Mouse (Mus musculus): Measurements from ENCODE around the gene Safb2. TPM values are rescaled to one million over a fixed set of nuclear protein-coding genes. Genes with fewer than 3 reads are reported as not detected.
A peak's percentile ranks its signal among the peaks of the same experiment; 100 is the strongest.
"Not testable (repeated sequence)": the region's sequence is repeated elsewhere in the genome, so short reads cannot be mapped to it uniquely, and the experiment has no call there.

The Safb2 gene
- total RNA-seq (2021), result 100 to 1,000 TPM; 117 to 153 TPM
- long read RNA-seq, experiment 1, transcript Safb2-201 (21 exons, 3,277 nt), result major isoform, 13 of 40 reads
- long read RNA-seq, experiment 1, partial matches to known transcripts, result 11 of 40 reads
- long read RNA-seq, experiment 1, other reads (novel, unspliced or antisense), result 16 of 40 reads
- long read RNA-seq, experiment 2, transcript Safb2-201 (21 exons, 3,277 nt), result major isoform, 41 of 99 reads
- long read RNA-seq, experiment 2, partial matches to known transcripts, result 36 of 99 reads
- long read RNA-seq, experiment 2, other reads (novel, unspliced or antisense), result 20 of 99 reads

DNA sequence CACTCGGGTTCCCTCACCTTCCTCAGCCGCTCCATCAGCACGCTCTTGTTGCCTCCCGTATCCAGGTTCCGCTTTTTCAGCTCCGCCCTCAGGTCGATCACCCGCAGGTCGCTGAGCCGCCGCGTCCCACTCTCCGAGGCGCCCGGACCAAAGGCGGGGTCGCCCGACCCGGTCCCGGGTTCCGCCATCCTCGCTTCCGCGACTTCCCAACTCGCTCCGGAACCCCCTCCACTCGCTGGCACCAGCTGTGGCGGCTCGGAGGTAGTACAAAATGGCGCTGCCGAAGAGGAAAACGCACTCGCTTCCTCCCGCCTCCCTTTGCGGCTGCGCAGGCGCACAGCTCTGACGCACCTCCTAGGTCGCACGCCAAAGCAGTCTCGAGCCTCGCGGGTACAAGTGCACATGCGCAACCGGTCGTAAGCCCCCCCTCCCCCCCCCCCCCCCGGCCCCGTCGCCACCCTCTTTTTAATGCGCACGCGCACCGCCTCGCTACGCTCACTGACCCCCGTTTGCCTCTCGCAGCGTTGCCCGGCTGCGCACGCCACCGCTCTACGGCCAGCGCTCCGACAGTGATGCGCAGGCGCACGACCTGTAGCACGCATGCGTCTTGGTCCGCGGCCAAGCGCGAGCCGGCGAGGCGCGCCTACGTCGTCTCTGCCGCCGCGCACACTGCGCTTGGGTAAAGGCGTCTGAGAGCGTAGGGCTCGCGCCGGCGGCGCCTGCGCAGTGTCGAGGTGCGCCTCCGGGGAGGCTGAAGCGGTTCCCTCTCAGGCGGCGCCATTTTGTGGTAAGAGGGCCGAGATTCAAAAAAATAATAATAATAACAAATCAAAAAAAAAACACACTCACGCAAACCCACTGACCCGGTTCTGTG, at the start of gene Safb2, which contains the start of gene Safb:
TSS of gene Safb2 (minus strand) at position 329 of the 874 bp plus-strand sequence.
TSS of gene Safb (plus strand) at position 569 of the 874 bp plus-strand sequence.
- peak; percentile 99 for DNase-seq (ENCODE audit: low spot score in 2 of 2)

DNA sequence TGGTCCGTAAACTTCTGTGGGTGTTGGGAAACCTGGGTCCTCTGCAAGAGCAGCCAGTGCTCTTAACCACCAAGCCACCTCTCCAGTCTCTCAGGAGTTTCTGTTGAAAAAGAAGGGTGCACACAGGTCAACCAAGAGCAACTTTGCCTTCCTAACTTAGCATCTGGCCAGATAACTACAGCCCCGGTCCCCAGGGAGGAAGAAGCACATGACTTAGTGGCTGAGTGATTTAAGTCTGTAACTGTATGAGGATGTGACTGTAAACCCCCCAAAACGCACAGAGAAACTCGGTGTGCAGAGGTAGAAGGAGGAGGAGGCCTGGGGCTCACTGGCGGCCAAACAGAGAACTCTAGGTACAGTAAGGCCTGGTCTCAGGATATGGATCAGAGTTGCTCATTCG, 49.6 kb upstream of the Safb2 start:
- no peak for DNase-seq (ENCODE audit: low spot score in 2 of 2)

DNA sequence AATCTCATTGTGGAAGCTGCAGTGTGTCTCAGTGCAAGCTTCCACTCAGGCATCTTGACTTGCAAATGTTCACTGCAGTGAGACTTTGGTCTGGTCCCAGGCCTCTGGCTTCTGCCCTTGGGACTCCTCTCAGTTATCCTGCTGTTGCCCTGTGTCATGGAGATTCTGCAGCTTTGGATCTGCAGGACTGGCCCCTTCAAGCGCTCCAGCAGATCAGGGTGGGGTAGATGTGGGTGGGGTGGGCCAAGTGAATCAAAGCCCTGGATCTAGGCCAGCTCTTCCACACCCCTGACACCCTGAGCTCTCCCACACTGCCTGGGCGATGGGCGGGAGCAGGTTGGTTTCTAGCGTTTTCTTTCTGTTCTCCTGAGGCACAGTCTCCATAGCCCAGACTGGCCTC, 47.4 kb upstream of the Safb2 start:
- no peak for DNase-seq (ENCODE audit: low spot score in 2 of 2)

DNA sequence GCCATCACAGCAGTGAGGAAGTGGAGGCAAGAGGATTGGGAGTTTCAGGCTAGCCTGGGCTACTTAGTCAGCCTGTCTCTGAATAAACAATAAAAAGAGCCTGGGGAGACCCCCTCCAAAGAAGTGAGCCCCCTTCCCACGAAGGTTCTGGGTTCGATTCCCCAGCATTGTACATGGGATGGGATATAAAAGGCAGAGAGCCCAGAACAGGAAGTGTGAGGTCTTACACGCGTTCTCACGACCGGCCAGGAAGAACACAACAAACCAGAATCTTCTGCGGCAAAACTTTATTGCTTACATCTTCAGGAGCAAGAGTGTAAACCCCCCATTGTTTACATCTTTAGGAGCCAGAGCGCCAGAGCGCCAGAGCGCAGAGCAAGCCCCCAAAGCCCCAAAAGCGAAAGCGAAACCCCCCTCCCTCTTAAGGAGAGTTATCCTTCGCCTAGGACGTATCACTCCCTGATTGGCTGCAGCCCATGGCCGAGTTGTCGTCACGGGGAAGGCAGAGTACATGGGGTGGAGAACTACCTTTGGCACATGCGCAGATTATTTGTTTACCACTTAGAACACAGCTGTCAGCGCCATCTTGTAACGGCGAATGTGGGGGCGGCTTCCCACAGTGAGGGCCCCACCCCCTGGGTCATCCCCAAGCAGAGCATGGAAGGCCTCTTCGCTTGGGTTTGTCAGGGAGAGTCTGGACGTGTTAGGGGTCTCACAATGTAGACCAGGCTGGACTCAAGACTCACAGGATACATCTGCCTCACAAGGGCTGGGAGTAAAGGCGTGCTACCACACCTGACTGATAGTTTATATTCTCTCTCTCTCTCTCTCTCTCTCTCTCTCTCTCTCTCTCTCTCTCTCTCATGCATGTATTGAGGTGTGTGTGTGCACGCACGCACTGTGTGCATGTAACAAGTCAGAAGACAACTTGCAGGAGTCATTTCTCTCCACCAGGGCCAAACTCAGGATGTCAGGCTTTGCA, 45.7 kb upstream of the Safb2 start:
- not testable (repeated sequence) for DNase-seq (ENCODE audit: low spot score in 2 of 2)

DNA sequence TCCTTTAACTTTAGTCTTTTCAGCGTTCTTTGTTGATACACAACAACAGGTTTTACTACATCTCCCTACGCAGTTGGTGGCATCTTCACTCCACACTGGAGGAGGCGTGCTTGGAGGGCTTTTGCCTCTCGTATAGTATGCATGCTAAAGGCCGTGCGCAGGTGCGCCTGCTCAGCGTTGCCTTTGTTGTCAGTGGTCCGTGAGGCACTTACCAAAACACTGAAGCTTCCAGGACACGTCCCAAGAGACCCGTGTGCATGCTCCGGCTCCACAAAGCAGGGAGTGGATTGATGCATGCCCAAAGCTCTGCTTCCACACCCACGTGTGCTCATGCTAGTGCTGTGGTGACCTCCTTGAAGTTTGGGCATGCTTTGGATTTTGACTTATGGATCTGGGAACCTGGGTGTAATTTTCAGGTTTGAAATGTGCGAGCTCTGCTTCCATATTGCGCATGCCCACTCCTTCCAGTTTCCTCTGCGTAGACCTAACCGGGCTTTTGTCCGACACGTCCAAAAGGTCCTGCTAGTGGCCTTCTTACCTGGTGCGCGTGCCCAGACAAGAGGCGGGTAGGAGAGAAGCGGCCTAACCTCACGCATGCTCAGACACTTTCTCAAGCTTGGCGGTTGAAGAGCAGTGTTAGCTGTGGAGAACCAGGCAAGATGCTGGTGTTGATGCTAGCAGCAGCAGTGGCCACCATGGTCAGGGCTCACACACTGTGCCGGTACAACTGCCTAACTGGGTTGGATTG, 43.3 kb upstream of the Safb2 start, which contains the start of gene Catsperd:
TSS of gene Catsperd (plus strand) at position 614 of the 748 bp plus-strand sequence.
- no peak for DNase-seq (ENCODE audit: low spot score in 2 of 2)

DNA sequence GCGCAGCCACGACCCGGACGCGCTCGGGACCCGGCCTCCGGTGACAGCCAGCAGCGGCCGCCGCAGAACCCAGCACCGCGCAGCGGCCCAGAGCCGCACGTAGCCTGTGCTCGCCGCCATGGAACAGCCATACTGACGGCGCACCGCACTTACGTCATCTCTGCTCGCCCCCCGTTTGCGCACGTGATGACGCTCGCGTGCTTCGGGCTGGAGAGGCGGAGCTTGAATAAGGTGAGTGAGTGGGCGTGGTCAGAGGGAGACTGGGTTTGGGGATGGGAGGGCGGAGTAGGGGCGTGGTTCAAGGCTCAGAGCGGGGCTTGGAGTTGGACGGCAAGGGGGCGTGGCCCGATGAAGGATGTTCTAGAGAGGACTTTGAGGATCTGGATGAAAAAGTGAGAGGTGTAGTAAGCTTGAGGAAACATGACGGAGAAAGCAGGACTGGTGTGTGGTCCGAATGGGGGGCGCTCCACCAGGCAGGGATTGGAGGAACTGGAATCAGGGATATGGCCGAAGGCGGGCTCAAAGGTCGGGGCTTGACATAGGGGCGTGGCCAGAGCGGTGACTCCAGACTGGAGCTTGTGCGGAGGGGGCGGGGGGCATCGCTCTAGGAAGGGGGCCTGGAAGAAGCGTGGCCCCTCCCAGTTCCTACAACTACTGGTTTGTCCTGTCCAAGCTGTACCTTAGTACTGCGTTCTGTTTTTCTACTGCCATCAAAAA, 42.5 kb upstream of the Safb2 start, which contains the start of gene Lonp1:
TSS of gene Lonp1 (minus strand) at position 134 of the 717 bp plus-strand sequence.
- DNase-seq (ENCODE audit: low spot score in 2 of 2), result peak; percentile 95 to 97

DNA sequence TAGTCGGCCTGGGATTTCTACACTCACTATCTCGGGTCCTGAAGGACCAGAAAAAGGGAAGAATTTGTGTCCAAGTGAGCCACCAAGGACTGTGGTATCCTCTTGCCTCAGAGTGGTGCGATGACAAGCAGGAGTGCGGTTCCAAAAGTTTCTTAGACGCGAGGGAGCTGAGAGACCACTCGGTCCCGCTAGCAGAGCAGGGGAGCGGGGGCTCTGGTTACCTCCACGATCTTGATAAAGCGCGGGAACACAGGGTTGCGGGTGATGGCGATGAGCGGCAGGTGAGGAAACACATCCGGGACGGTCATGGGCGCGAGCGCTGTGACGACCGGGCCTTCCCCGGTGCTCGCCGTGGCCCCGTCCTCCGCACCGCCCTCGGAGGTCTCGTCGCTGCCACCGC, 41.9 kb upstream of the Safb2 start:
- no peak for DNase-seq (ENCODE audit: low spot score in 2 of 2)

DNA sequence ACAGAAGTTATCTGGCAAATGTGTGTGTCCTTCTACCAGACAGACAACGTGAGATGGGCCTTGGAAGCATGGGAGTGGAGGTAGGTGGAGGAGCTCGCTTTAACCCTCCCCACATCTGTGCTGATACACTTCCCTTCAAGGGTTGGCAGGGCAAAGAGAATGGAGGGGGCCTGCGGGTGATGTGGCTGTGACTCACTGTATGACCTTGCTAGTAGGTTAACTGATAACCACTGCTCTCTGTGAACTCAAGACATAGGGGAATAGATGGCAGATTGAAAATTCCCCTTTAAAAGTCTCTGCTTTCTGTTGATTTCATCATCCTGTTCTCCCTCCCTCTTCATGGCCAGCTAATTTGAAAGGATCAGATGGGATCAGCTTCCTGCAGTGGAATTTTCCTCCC, 41.1 kb upstream of the Safb2 start:
- peak in 1 of 2 experiments; percentile 58 for DNase-seq (ENCODE audit: low spot score in 2 of 2)

DNA sequence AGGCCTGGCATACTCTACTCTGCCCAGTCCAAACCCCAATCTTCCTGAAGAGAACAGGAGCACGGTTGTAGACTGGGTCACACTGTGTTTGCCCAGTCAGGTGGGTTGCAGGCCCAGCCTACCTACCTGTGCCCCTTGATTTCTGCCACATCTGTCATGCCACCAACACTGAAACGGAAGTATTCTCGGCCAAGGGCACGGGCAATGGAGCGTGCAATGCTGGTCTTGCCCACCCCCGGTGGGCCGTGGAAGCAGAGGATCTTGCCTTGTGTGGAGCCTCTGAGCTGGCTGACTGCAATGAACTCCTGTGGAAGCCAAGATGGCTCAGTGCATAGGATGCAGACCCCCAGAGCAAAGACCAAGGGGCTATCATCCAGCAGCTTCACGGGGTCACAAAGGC, 33.2 kb upstream of the Safb2 start:
- DNase-seq (ENCODE audit: low spot score in 2 of 2), result no peak

DNA sequence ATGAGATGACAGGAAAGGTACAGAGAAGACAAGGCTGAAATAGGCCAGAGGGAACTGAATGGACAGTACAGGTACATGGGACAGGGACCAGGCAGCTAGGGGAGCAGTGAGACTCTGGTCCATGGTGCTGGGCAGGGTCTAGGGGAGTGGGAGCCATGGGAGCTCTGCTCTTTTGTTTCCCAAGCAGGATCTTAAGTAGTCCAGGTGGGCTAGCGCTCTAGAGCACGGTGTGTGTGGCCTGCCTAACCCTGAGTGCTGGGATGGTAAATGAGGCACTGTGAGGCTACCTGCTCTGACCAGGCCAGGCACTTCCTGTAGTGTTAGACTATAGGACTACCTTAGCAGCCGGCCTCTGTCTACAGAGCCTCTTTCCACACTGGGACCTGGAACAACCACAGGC, 32.3 kb upstream of the Safb2 start:
- no peak for DNase-seq (ENCODE audit: low spot score in 2 of 2)

DNA sequence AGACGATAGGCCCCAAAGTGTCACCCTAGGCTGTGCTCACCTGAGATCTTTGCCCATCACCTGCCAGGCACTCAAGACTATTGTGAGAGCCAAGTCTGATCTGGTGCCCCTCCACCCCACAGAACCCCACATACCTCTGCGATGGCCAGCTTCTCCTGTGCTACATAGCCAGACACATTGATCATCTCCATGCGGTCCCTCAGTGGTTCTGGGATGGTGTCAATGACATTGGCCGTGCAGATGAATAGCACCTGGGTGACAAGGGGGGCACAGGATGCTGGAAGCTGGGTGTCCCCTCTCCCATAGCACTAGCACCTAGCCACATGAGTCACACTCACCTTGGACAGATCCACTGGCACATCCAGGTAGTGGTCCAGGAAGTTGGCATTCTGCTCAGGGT, 31.4 kb upstream of the Safb2 start:
- no peak for DNase-seq (ENCODE audit: low spot score in 2 of 2)

DNA sequence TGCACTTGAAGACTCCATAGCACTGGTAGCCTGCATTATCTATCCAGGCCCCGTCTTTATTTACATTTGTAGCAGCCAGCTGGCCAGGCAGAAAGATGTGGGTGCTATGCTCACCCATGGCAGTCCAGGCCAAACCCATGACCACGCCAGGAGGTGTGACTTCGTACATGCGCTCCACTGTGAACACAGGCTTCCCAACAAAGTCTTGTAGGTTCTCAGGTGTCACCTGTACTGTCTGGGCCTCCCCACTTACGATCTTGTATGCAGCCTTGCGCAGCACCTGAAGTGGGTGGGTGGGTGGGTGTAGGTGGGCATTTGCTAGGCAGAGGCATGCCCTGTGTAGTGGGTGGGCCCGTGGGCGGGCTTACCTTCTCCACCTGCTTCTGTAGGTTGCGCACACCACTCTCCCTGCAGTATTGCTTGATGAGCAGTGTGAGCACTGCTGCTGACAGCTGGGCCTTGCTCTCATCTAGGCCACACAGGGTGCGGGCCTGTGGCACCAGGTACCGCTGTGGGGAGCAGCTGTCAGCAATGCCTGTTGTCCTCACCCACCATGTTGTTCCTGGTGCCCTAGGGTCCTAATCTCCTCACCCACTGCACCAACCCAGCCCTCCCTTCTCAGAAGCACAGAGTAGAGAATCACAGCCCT, 30.9 kb upstream of the Safb2 start:
- no peak for DNase-seq (ENCODE audit: low spot score in 2 of 2)

DNA sequence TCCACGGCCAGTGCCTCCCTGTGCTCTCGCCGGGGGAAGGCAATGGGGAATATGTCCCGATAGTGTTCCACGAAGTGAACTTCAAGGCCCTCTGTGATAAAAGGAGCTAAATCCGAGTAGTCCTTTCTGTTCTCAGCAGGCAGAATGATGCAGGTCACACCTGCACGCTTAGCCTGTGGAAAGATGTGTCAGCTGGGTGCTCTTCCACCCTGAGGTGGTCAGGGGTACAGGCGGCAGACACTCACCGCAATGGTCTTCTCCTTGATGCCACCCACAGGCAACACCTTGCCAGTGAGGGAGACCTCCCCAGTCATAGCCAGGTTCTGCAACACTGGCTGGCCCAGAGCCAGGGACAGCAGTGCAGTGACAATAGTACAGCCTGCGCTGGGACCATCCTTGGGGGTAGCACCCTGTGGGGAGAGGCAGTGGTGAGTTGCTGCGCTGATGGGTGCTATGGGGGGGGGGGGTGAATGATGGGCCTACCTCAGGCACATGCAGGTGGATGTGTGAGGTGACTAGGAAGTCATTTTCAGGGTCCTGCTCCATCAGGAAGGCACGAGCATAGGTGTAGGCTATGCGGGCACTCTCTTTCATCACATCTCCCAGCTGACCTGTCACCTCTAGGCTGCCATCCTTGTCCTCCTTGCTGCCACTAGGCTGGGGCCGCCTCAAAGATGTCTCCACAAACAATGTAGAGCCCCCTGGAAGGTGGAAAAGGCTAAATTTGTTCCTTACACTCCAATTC, 30.2 kb upstream of the Safb2 start:
- DNase-seq (ENCODE audit: low spot score in 2 of 2), result peak in 1 of 2 experiments; percentile 43

DNA sequence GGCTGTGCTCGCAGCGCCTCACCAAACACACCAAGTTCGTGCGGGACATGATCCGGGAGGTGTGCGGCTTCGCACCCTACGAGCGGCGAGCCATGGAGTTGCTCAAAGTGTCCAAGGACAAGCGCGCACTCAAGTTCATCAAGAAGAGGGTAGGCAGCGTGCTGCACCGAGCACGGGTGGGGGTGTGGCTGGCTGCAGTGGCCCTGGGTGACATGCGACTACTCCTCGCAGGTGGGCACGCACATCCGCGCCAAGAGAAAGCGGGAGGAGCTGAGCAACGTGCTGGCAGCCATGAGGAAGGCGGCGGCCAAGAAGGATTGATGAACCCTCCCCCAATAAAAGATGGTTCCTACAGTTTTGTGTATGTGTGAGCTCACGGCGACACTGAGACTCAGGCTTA, 29.5 kb upstream of the Safb2 start:
- peak in 1 of 2 experiments; percentile 42 for DNase-seq (ENCODE audit: low spot score in 2 of 2)

DNA sequence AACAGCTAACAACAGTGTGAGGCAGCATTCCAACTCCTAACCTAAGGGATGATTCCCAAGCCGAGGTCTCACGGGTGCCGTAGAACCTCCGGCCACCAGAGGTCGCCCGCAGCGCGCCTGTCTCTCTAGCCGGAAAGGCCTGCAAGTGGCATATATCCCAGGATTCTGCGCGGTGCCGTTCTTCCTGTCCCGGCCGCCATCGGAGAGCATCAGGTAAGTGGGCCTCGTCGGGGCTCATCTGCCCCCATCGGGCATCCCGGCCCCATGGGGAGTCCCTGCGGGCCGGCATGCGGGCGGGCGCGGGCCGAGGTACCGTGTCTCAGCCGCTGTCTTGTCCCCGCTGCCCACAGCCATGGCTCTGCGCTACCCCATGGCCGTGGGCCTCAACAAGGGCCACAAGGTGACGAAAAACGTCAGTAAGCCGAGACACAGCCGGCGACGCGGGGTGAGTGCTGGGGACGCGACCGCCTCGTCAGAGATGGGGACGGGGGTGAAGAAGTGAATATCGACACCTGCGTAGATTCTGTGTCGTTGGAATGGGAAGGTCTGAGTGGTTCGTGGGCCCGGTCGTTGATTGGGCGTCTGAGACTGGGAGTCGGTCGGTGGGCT, 29.0 kb upstream of the Safb2 start, which contains the start of gene Rpl36:
TSS of gene Rpl36 (plus strand) at position 181 of the 609 bp plus-strand sequence.
- peak; percentile 96 to 98 for DNase-seq (ENCODE audit: low spot score in 2 of 2)

DNA sequence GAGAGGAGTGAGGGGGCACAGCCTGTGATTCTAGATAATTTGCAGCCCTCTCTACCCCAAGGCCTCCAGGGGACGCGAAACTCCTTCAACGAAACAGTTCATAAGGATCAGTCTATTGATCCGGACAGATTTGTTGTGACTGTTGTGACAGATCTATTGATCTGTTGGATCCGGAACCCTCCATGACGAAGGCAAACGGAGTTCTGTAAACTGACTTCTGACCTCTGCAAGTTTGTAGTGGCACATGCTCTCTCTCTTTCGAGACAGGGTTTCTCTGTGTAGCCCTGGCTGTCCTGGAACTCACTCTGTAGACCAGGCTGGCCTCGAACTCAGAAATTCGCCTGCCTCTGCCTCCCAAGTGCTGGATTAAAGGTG, 28.2 kb upstream of the Safb2 start:
- DNase-seq (ENCODE audit: low spot score in 2 of 2), result not testable (repeated sequence)

DNA sequence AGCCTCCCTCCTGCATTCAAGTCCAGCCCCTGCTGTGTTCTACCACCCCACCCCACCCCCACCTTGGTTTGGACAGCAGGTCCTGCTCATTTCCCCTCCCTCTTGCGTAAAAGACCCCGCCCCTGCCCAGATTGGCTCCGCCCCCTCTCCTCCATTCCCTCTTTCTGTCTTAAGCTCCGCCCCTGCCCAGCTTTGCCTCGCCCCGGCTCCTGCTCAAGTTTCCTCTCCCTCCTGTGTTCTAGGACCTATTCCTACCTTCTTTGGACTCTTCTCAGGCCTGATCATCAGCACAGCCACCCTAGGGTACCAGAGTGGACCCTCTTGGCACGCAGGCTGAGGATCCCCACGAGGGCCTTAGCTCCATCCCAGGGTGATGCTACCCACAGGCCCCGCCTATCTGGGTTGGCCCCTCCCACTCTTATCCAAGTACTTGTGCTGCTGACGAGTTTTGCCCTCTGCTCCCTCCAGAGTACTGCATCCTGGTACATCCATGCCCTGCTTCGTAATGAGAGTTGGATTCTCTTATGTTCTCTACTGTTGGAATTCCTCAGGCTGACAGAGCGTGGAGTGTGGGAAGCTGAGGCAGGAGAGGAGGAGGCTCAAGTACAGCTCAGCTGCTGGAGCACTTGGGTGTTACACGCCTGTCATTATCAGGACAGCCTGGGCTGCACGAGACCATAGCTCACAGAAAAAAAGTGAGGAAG, 27.6 kb upstream of the Safb2 start:
- DNase-seq (ENCODE audit: low spot score in 2 of 2), result no peak
